Mouse (Mus musculus): ENCODE data around the gene Spcs2. TPM values are rescaled to one million over a fixed set of nuclear protein-coding genes. Genes with fewer than 3 reads are reported as not detected.

The Spcs2 gene
- polyA plus RNA-seq, 1 experiment, result 78.5 TPM

GRCm38 (mm10) chr7:99878254-99878653 lies 15.0 kb upstream of the Spcs2 start:
- no peaks in the 10 kb centered on the region for H3K27me3 ChIP-seq (ENCODE audit: control insufficient read depth, insufficient read depth, low read length)
- no peaks in the 10 kb centered on the region for H3K4me1 ChIP-seq (ENCODE audit: control insufficient read depth, insufficient read depth, low read length)
- no peak for DNase-seq
- TF ChIP-seq POLR2A (IDR thresholded peaks at IDR 0.05; ENCODE audit: borderline replicate concordance, insufficient read depth, low read length) (no peak), CTCF (IDR thresholded peaks at IDR 0.05; ENCODE audit: borderline replicate concordance, insufficient read depth, low read depth, low read length) (no peak)
- H3K4me3 ChIP-seq (replicated peaks; ENCODE audit: insufficient read depth, low read depth, low read length), result no peak overlapping the region
- H3K27ac ChIP-seq (ENCODE audit: insufficient read depth, low read length), result no peak overlapping the region
- WGBS, result 48% methylated on average over 2 of the region's 2 CpGs

- no peak overlapping the region for H3K27ac ChIP-seq (ENCODE audit: insufficient read depth, low read length)
- no peak overlapping the region for H3K4me3 ChIP-seq (replicated peaks; ENCODE audit: insufficient read depth, low read depth, low read length)
- no peaks in the 10 kb centered on the region for H3K4me1 ChIP-seq (ENCODE audit: control insufficient read depth, insufficient read depth, low read length)
- no peaks in the 10 kb centered on the region for H3K27me3 ChIP-seq (ENCODE audit: control insufficient read depth, insufficient read depth, low read length)
- TF ChIP-seq CTCF (IDR thresholded peaks at IDR 0.05; ENCODE audit: borderline replicate concordance, insufficient read depth, low read depth, low read length) (peak; percentile 80), POLR2A (IDR thresholded peaks at IDR 0.05; ENCODE audit: borderline replicate concordance, insufficient read depth, low read length) (no peak)
- 7% methylated on average over 3 of the region's 3 CpGs for WGBS
- peak; percentile 58 to 67 for DNase-seq
Measured at GRCm38 (mm10) chr7:99876345-99876744, 13.1 kb upstream of the Spcs2 start.

GRCm38 (mm10) chr7:99875891-99876290 lies 12.6 kb upstream of the Spcs2 start:
- no peak for TF ChIP-seq POLR2A (IDR thresholded peaks at IDR 0.05; ENCODE audit: borderline replicate concordance, insufficient read depth, low read length)
- TF ChIP-seq CTCF (IDR thresholded peaks at IDR 0.05; ENCODE audit: borderline replicate concordance, insufficient read depth, low read depth, low read length), result no peak
- WGBS, result 54% methylated on average over 5 of the region's 5 CpGs

GRCm38 (mm10) chr7:99873965-99874364 lies 10.7 kb upstream of the Spcs2 start:
- no peak overlapping the region for H3K27ac ChIP-seq (ENCODE audit: insufficient read depth, low read length)
- H3K4me3 ChIP-seq (replicated peaks; ENCODE audit: insufficient read depth, low read depth, low read length), result no peak overlapping the region
- TF ChIP-seq CTCF (IDR thresholded peaks at IDR 0.05; ENCODE audit: borderline replicate concordance, insufficient read depth, low read depth, low read length) (no peak), POLR2A (IDR thresholded peaks at IDR 0.05; ENCODE audit: borderline replicate concordance, insufficient read depth, low read length) (no peak)
- H3K4me1 ChIP-seq (ENCODE audit: control insufficient read depth, insufficient read depth, low read length), result no peaks in the 10 kb centered on the region
- WGBS, result 78% methylated on average over 6 of the region's 6 CpGs
- no peak for DNase-seq
- no peaks in the 10 kb centered on the region for H3K27me3 ChIP-seq (ENCODE audit: control insufficient read depth, insufficient read depth, low read length)

More at GRCm38 (mm10) chr7:99875891-99876290, 12.6 kb upstream of the Spcs2 start:
- H3K27ac ChIP-seq (ENCODE audit: insufficient read depth, low read length), result no peak overlapping the region
- no peaks in the 10 kb centered on the region for H3K27me3 ChIP-seq (ENCODE audit: control insufficient read depth, insufficient read depth, low read length)
- H3K4me3 ChIP-seq (replicated peaks; ENCODE audit: insufficient read depth, low read depth, low read length), result no peak overlapping the region
- DNase-seq, result no peak
- no peaks in the 10 kb centered on the region for H3K4me1 ChIP-seq (ENCODE audit: control insufficient read depth, insufficient read depth, low read length)

GRCm38 (mm10) chr7:99869296-99869695 lies 6.0 kb upstream of the Spcs2 start:
- H3K27me3 ChIP-seq (ENCODE audit: control insufficient read depth, insufficient read depth, low read length), result no peaks in the 10 kb centered on the region
- H3K27ac ChIP-seq (ENCODE audit: insufficient read depth, low read length), result no peak overlapping the region
- WGBS, result 69% methylated on average over 4 of the region's 4 CpGs
- DNase-seq, result no peak
- no peaks in the 10 kb centered on the region for H3K4me1 ChIP-seq (ENCODE audit: control insufficient read depth, insufficient read depth, low read length)
- TF ChIP-seq CTCF (IDR thresholded peaks at IDR 0.05; ENCODE audit: borderline replicate concordance, insufficient read depth, low read depth, low read length) (no peak), POLR2A (IDR thresholded peaks at IDR 0.05; ENCODE audit: borderline replicate concordance, insufficient read depth, low read length) (no peak)
- no peak overlapping the region for H3K4me3 ChIP-seq (replicated peaks; ENCODE audit: insufficient read depth, low read depth, low read length)

- Histone ChIP-seq H3K4me1 (ENCODE audit: control insufficient read depth, insufficient read depth, low read length) (no peaks in the 10 kb centered on the region), H3K27me3 (ENCODE audit: control insufficient read depth, insufficient read depth, low read length) (no peaks in the 10 kb centered on the region), H3K27ac (ENCODE audit: insufficient read depth, low read length) (no peak overlapping the region), H3K4me3 (replicated peaks; ENCODE audit: insufficient read depth, low read depth, low read length) (no peak overlapping the region)
- no peak for DNase-seq
- 65% methylated on average over 3 of the region's 3 CpGs for WGBS
- no peak for TF ChIP-seq POLR2A (IDR thresholded peaks at IDR 0.05; ENCODE audit: borderline replicate concordance, insufficient read depth, low read length)
- TF ChIP-seq CTCF (IDR thresholded peaks at IDR 0.05; ENCODE audit: borderline replicate concordance, insufficient read depth, low read depth, low read length), result no peak
Measured at GRCm38 (mm10) chr7:99865219-99865618, 2.0 kb upstream of the Spcs2 start.

GRCm38 (mm10) chr7:99864241-99865028 lies 1.2 kb upstream of the Spcs2 start:
- H3K27me3 ChIP-seq (ENCODE audit: control insufficient read depth, insufficient read depth, low read length), result no peaks in the 10 kb centered on the region
- H3K4me1 ChIP-seq (ENCODE audit: control insufficient read depth, insufficient read depth, low read length), result no peaks in the 10 kb centered on the region
- H3K27ac ChIP-seq (ENCODE audit: insufficient read depth, low read length), result no peak overlapping the region
- DNase-seq, result peak in 1 of 2 experiments; percentile 17
- TF ChIP-seq CTCF (IDR thresholded peaks at IDR 0.05; ENCODE audit: borderline replicate concordance, insufficient read depth, low read depth, low read length) (no peak), POLR2A (IDR thresholded peaks at IDR 0.05; ENCODE audit: borderline replicate concordance, insufficient read depth, low read length) (no peak)
- no peak overlapping the region for H3K4me3 ChIP-seq (replicated peaks; ENCODE audit: insufficient read depth, low read depth, low read length)
- WGBS, result 37% methylated on average over 11 of the region's 11 CpGs
